Mouse (Mus musculus) midbrain, embryonic 16.5 days (tissue): ENCODE results near the gene Gab2. TPM values are rescaled to one million over a fixed set of nuclear protein-coding genes. Genes with fewer than 3 reads are reported as not detected.

Source experiments
- ATAC-seq: fragments of 200-750 bp; cut with Nextera tagmentation; 2 replicates; pipeline ENCODE4 v1.8.0; 2017; ENCODE audit warnings: moderate TSS enrichment
- H3K27ac ChIP-seq: fragments of 300-500 bp; sonication (generic); 2 replicates; pipeline ENCODE4 v1.5.1; 2014; ENCODE audit warnings: mild to moderate bottlenecking, low read length, mixed read lengths
- H3K27me3 ChIP-seq: fragments of 300-500 bp; sonication (generic); 2 replicates; pipeline ENCODE4 v1.6.1; 2014; ENCODE audit warnings: low read depth, low read length, mixed read lengths; ENCODE audit not compliant: control insufficient read depth, insufficient read depth
- H3K36me3 ChIP-seq: fragments of 300-500 bp; sonication (generic); 2 replicates; pipeline ENCODE4 v1.6.1; 2014; ENCODE audit warnings: mild to moderate bottlenecking, low read length, moderate library complexity, mixed read lengths; ENCODE audit not compliant: control insufficient read depth, insufficient read depth
- H3K4me1 ChIP-seq: fragments of 300-500 bp; sonication (generic); 2 replicates; pipeline ENCODE4 v1.6.1; 2014; ENCODE audit warnings: mild to moderate bottlenecking, low read length, mixed read lengths; ENCODE audit not compliant: control insufficient read depth, insufficient read depth
- H3K4me2 ChIP-seq: fragments of 300-500 bp; sonication (generic); 2 replicates; pipeline ENCODE4 v1.6.1; 2014; ENCODE audit warnings: mild to moderate bottlenecking, low read length, mixed read lengths
- H3K4me3 ChIP-seq: fragments of 300-500 bp; sonication (generic); 2 replicates; pipeline ENCODE4 v1.5.1; 2014; ENCODE audit warnings: low read depth, mild to moderate bottlenecking, low read length, moderate library complexity, mixed read lengths
- H3K9ac ChIP-seq: fragments of 300-500 bp; sonication (generic); 2 replicates; pipeline ENCODE4 v1.6.1; 2014; ENCODE audit warnings: low read depth, low read length, mixed read lengths
- H3K9me3 ChIP-seq: fragments of 300-500 bp; sonication (generic); replicated peaks from 2 replicates; pipeline ENCODE4 v1.6.1; 2014; ENCODE audit warnings: mild to moderate bottlenecking, low read length, mixed read lengths; ENCODE audit not compliant: control insufficient read depth, poor library complexity, severe bottlenecking
- WGBS: fragments of 180-500 bp; shearing (Covaris S2); extraction: QIAGEN DNeasy Blood & Tissue Kit; methylation state at CpG from one replicate; pipeline ENCODE4 v1.1.7; 2014; 5-methylcytosine and 5-hydroxymethylcytosine counted together
- polyA plus RNA-seq: library from polyadenylated mRNA; unstranded; fragments of >200 nt; fragmentation: Nextera tagmentation; extraction: Ambion mirVana; gene quantifications from 2 replicates; pipeline ENCODE4 v1.2.1, GENCODE M21; 2015

Gene Gab2
- polyA plus RNA-seq, 1 experiment from 2014 or later: 20.3 TPM

GRCm38 (mm10) chr7:97356875-97357276 lies 275.5 kb downstream of the Gab2 start:
- H3K27me3 ChIP-seq: no peaks in the 10 kb centered on the region
- H3K9me3 ChIP-seq: no peaks in the 10 kb centered on the region
- no peak for ATAC-seq
- 81% methylated on average over 5 of the region's 5 CpGs for WGBS
- H3K36me3 ChIP-seq: no peaks in the 10 kb centered on the region
- H3K4me1 ChIP-seq: no peaks in the 10 kb centered on the region
- no peak overlapping the region for H3K4me3 ChIP-seq
- H3K9ac ChIP-seq: no peak overlapping the region
- no peak overlapping the region for H3K4me2 ChIP-seq
- no peak overlapping the region for H3K27ac ChIP-seq

- Histone ChIP-seq H3K27me3 (no peaks in the 10 kb centered on the region), H3K27ac (no peak overlapping the region), H3K4me1 (no peaks in the 10 kb centered on the region), H3K9ac (no peak overlapping the region), H3K4me2 (no peak overlapping the region), H3K4me3 (no peak overlapping the region), H3K9me3 (no peaks in the 10 kb centered on the region), H3K36me3 (no peaks in the 10 kb centered on the region)
- ATAC-seq: no peak
- WGBS: 77% methylated on average over 3 of the region's 3 CpGs
Observed at GRCm38 (mm10) chr7:97357840-97358239, 276.5 kb downstream of the Gab2 start.

- WGBS: 91% methylated on average over 4 of the region's 4 CpGs
Observed at GRCm38 (mm10) chr7:97358347-97358746, 277.0 kb downstream of the Gab2 start.

More at GRCm38 (mm10) chr7:97358347-97358746, 277.0 kb downstream of the Gab2 start:
- ATAC-seq: no peak
- H3K27me3 ChIP-seq: no peaks in the 10 kb centered on the region
- H3K4me2 ChIP-seq: no peak overlapping the region
- H3K27ac ChIP-seq: no peak overlapping the region
- H3K4me3 ChIP-seq: no peak overlapping the region
- no peaks in the 10 kb centered on the region for H3K9me3 ChIP-seq
- H3K4me1 ChIP-seq: no peaks in the 10 kb centered on the region
- no peaks in the 10 kb centered on the region for H3K36me3 ChIP-seq
- no peak overlapping the region for H3K9ac ChIP-seq

Other genes starting within 250 kb of the Gab2 start
- gene Nars2, start 130.1 kb upstream of the Gab2 start, polyA plus RNA-seq: 16.1 and 16.8 TPM in 2 replicates